Mouse (Mus musculus) kidney, postnatal 10 days (tissue): ENCODE data around the gene Hcn3.
"Not testable (repeated sequence)": the region's sequence is repeated elsewhere in the genome, so short reads cannot be mapped to it uniquely, and the experiment has no call there.

ENCODE experiments used
- DNase-seq: peaks from one replicate; pipeline ENCODE4 v3.0.0; 2021; ENCODE audit warnings: mixed read lengths

Gene Hcn3

GRCm38 (mm10) chr3:89179056-89179455 lies 19.1 kb upstream of the Hcn3 start:
- no peak for DNase-seq

GRCm38 (mm10) chr3:89178107-89178385 lies 18.1 kb upstream of the Hcn3 start:
- no peak for DNase-seq

GRCm38 (mm10) chr3:89177242-89178106 lies 17.5 kb upstream of the Hcn3 start, which contains the start of gene Scamp3:
Gene Scamp3 (plus strand): TSS chr3:89177473.
- peak; percentile 91 for DNase-seq

GRCm38 (mm10) chr3:89176421-89176820 lies 16.4 kb upstream of the Hcn3 start:
- DNase-seq = no peak

GRCm38 (mm10) chr3:89175544-89175943 lies 15.5 kb upstream of the Hcn3 start:
- DNase-seq = no peak

- no peak for DNase-seq
Observed at GRCm38 (mm10) chr3:89174844-89175243, 14.8 kb upstream of the Hcn3 start.

- DNase-seq = no peak
Observed at GRCm38 (mm10) chr3:89166945-89167344, 6.9 kb upstream of the Hcn3 start.

GRCm38 (mm10) chr3:89165268-89165870 lies 5.4 kb upstream of the Hcn3 start:
- DNase-seq = peak; percentile 10

- peak; percentile 96 for DNase-seq
Observed at GRCm38 (mm10) chr3:89164506-89165267, 4.7 kb upstream of the Hcn3 start, which contains the start of gene Clk2. Gene Clk2 (plus strand): TSS chr3:89164795.

GRCm38 (mm10) chr3:89163643-89164245 lies 3.7 kb upstream of the Hcn3 start:
- DNase-seq = no peak

GRCm38 (mm10) chr3:89163123-89163522 lies 3.1 kb upstream of the Hcn3 start:
- DNase-seq = no peak

- no peak for DNase-seq
Observed at GRCm38 (mm10) chr3:89161786-89162185, 1.8 kb upstream of the Hcn3 start.

- DNase-seq = not testable (repeated sequence)
Observed at GRCm38 (mm10) chr3:89161207-89161606, 1.2 kb upstream of the Hcn3 start.

- peak; percentile 88 for DNase-seq
Observed at GRCm38 (mm10) chr3:89159211-89159610, 785 bp downstream of the Hcn3 start.

GRCm38 (mm10) chr3:89158651-89159050 lies 1.3 kb downstream of the Hcn3 start:
- DNase-seq = no peak

GRCm38 (mm10) chr3:89156951-89157350 lies 3.0 kb downstream of the Hcn3 start:
- DNase-seq = no peak

GRCm38 (mm10) chr3:89152084-89152835 lies 7.7 kb downstream of the Hcn3 start:
- DNase-seq = peak; percentile 2

GRCm38 (mm10) chr3:89148567-89148966 lies 11.4 kb downstream of the Hcn3 start:
- DNase-seq = no peak

- no peak for DNase-seq
Observed at GRCm38 (mm10) chr3:89147979-89148311, 12.1 kb downstream of the Hcn3 start.

GRCm38 (mm10) chr3:89147101-89147978 lies 12.7 kb downstream of the Hcn3 start:
- peak; percentile 72 for DNase-seq

- DNase-seq = no peak
Observed at GRCm38 (mm10) chr3:89145566-89145965, 14.4 kb downstream of the Hcn3 start.

GRCm38 (mm10) chr3:89144821-89145220 lies 15.2 kb downstream of the Hcn3 start:
- DNase-seq = no peak
